13 mouse cellular contexts compared by ENCODE assay signal in genomic region chr16:48973548-48973947, GRCm38 (mm10). TPM values are rescaled to one million over a fixed set of nuclear protein-coding genes. Genes with fewer than 3 reads are reported as not detected.
DNase-seq lines count a peak whose midpoint lies in the region; ATAC-seq and TF ChIP-seq lines count a peak whose summit lies in the region.
"Had no signal": no experiment of that assay in that cellular context is flagged by ENCODE, and none has a peak within 500 bp of the region (broad histone marks: within the 10 kb centered on the region; RNA-seq: fewer than 3 reads in every experiment).

No protein-coding gene starts in this region.

- H3K36me3 ChIP-seq in forebrain, embryonic 14.5 days (ENCODE audit: control insufficient read depth, insufficient read depth, low read length), result peaks cover 28% of the 10 kb centered on the region
- peaks cover 32% of the 10 kb centered on the region for H3K36me3 ChIP-seq in forebrain, embryonic 15.5 days
- H3K36me3 ChIP-seq in heart, embryonic 10.5 days, result peaks cover 38% of the 10 kb centered on the region

- peak; percentile 56 for TF ChIP-seq CTCF in Patski (IDR thresholded peaks at IDR 0.05)

- H3K4me1 ChIP-seq in forebrain, embryonic 14.5 days (ENCODE audit: control insufficient read depth, insufficient read depth, low read length), result no peaks in the 10 kb centered on the region
- no peaks in the 10 kb centered on the region for H3K4me1 ChIP-seq in forebrain, embryonic 15.5 days
- no peaks in the 10 kb centered on the region for H3K4me1 ChIP-seq in heart, embryonic 10.5 days
- H3K4me1 ChIP-seq: hindbrain, embryonic 10.5 days; liver, embryonic 13.5 days had no signal

- in situ Hi-C loops in Patski (cut with MboI; ENCODE audit: low pct_unique_long_range_greater_than_20kb), result no loop called here

- H3K27me3 ChIP-seq in forebrain, embryonic 14.5 days (replicated peaks; ENCODE audit: control insufficient read depth, insufficient read depth, low read length), result no peaks in the 10 kb centered on the region
- H3K27me3 ChIP-seq in forebrain, embryonic 15.5 days, result no peaks in the 10 kb centered on the region
- H3K27me3 ChIP-seq in Patski, result no peaks in the 10 kb centered on the region
- no peaks in the 10 kb centered on the region for H3K27me3 ChIP-seq in heart, embryonic 10.5 days (ENCODE audit: insufficient read depth, poor library complexity, severe bottlenecking)
- H3K27me3 ChIP-seq: liver, embryonic 13.5 days had no signal

- DNase-seq in forebrain, embryonic 14.5 days (ENCODE audit: low spot score), result peak; percentile 26
- peak; percentile 10 for DNase-seq in lung, postnatal 10 days
- no peak for DNase-seq in lung, postnatal 14 days
- DNase-seq in Patski (ENCODE audit: low read depth, low spot score), result no peak
- no peak for DNase-seq in heart, adult 8-10 months (ENCODE audit: low spot score)
- DNase-seq in heart, embryonic 10.5 days (ENCODE audit: low spot score), result no peak
- DNase-seq: gastrocnemius, postnatal 10 days; liver, embryonic 13.5 days; right cerebral cortex, postnatal 14 days had no signal

- H3K9me3 ChIP-seq in forebrain, embryonic 14.5 days (replicated peaks; ENCODE audit: control insufficient read depth, low read length), result no peaks in the 10 kb centered on the region
- H3K9me3 ChIP-seq in forebrain, embryonic 15.5 days, result no peaks in the 10 kb centered on the region
- no peaks in the 10 kb centered on the region for H3K9me3 ChIP-seq in heart, embryonic 10.5 days
- H3K9me3 ChIP-seq: hindbrain, embryonic 10.5 days; liver, embryonic 13.5 days had no signal

- 95% methylated on average over 1 of the region's 1 CpGs for WGBS in forebrain, embryonic 14.5 days
- WGBS in forebrain, embryonic 15.5 days, result 98% methylated on average over 1 of the region's 1 CpGs
- WGBS in heart, embryonic 10.5 days, result 90% methylated on average over 1 of the region's 1 CpGs

- H3K4me2 ChIP-seq in forebrain, embryonic 14.5 days (ENCODE audit: low read length), result no peak overlapping the region
- H3K4me2 ChIP-seq in forebrain, embryonic 15.5 days (replicated peaks), result no peak overlapping the region
- H3K4me2 ChIP-seq: liver, embryonic 13.5 days had no signal

- CTCF ChIA-PET in Patski (lab: Charles Lee), result interaction anchor here (1.0 to 1.1 kb wide), 2 partner anchors 12 to 19 kb away, joined by 3 read pairs; no protein-coding TSS in a partner anchor

- H3K27ac ChIP-seq in forebrain, embryonic 14.5 days (ENCODE audit: low read depth, low read length), result no peak overlapping the region
- H3K27ac ChIP-seq in forebrain, embryonic 15.5 days (replicated peaks), result no peak overlapping the region
- no peak overlapping the region for H3K27ac ChIP-seq in heart, embryonic 10.5 days
- H3K27ac ChIP-seq: hindbrain, embryonic 10.5 days; liver, embryonic 13.5 days had no signal

- no peak overlapping the region for H3K9ac ChIP-seq in forebrain, embryonic 14.5 days (ENCODE audit: low read length)
- H3K9ac ChIP-seq in forebrain, embryonic 15.5 days (replicated peaks), result no peak overlapping the region
- H3K9ac ChIP-seq: liver, embryonic 13.5 days had no signal

- POLR2A ChIA-PET in Patski (lab: Charles Lee), result no interaction called here

- H3K4me3 ChIP-seq in forebrain, embryonic 14.5 days (ENCODE audit: low read depth, low read length), result no peak overlapping the region
- no peak overlapping the region for H3K4me3 ChIP-seq in forebrain, embryonic 15.5 days
- no peak overlapping the region for H3K4me3 ChIP-seq in heart, embryonic 10.5 days
- H3K4me3 ChIP-seq: hindbrain, embryonic 10.5 days; liver, embryonic 13.5 days; myocyte had no signal

- ATAC-seq in forebrain, embryonic 14.5 days, result no peak
- no peak for ATAC-seq in forebrain, embryonic 15.5 days (replicated peaks)
- ATAC-seq in Patski, result no peak
- peak; percentile 59; the same call in 1 of the 2 replicates for ATAC-seq in megakaryocyte-erythroid progenitor cell, adult 5-6 weeks (replicated peaks; ENCODE audit: low FRiP score, low TSS enrichment, poor library complexity, severe bottlenecking)

RNA-seq across cellular contexts. Expression of gene Dzip3, which starts 20.4 kb away (rescaled TPM):
- 56.4 and 59.8 TPM in 2 replicates for polyA plus RNA-seq in forebrain, embryonic 14.5 days (2014; fragmentation: Nextera tagmentation; extraction: Ambion mirVana)
- 48.4 and 48.7 TPM in 2 replicates for polyA plus RNA-seq in forebrain, embryonic 15.5 days (2015; fragmentation: Nextera tagmentation; extraction: Ambion mirVana)
- 46.2 TPM for polyA plus RNA-seq in Patski (2021)
- total RNA-seq in megakaryocyte-erythroid progenitor cell, adult 5-6 weeks (2014; fragmentation: Nextera tagmentation), result 27.4 and 29.4 TPM in 2 replicates
- total RNA-seq in megakaryocyte-erythroid progenitor cell, adult 5-6 weeks (2017), result 30.4 and 36.9 TPM in 2 replicates
- total RNA-seq in heart, adult 8-10 months (2022), result 10 to 100 TPM in 1 of 4 experiments, 1 to 10 TPM in 3; 6.7 to 10.4 (median 8.1) TPM
- polyA plus RNA-seq in heart, embryonic 10.5 days (2016; fragmentation: Nextera tagmentation; extraction: Ambion mirVana), result 23.2 and 26.3 TPM in 2 replicates

RNA-seq across cellular contexts. Expression of gene Cip2a, which starts 20.4 kb away (rescaled TPM):
- polyA plus RNA-seq in forebrain, embryonic 14.5 days (2014; fragmentation: Nextera tagmentation; extraction: Ambion mirVana), result 22.6 and 28.2 TPM in 2 replicates
- polyA plus RNA-seq in forebrain, embryonic 15.5 days (2015; fragmentation: Nextera tagmentation; extraction: Ambion mirVana), result 17.5 and 20.0 TPM in 2 replicates
- 20.1 TPM for polyA plus RNA-seq in Patski (2021)
- total RNA-seq in megakaryocyte-erythroid progenitor cell, adult 5-6 weeks (2014; fragmentation: Nextera tagmentation), result 38.4 and 49.3 TPM in 2 replicates
- total RNA-seq in megakaryocyte-erythroid progenitor cell, adult 5-6 weeks (2017), result 87.4 and 92.6 TPM in 2 replicates
- 1 to 10 TPM in 2 of 4 experiments, under 1 TPM in 2; 0.54 to 1.5 (median 1.00) TPM for total RNA-seq in heart, adult 8-10 months (2022)
- polyA plus RNA-seq in heart, embryonic 10.5 days (2016; fragmentation: Nextera tagmentation; extraction: Ambion mirVana), result 30.4 and 31.8 TPM in 2 replicates

Comparison
In these comparisons a context has a peak if more than half of its experiments do, and no peak if none do; other contexts are left out.
1. DNase-seq: peak in forebrain, embryonic 14.5 days (single experiment) and lung, postnatal 10 days (single experiment); none in lung, postnatal 14 days (single experiment), Patski (single experiment), heart, adult 8-10 months (single experiment) and heart, embryonic 10.5 days (single experiment).